Mouse (Mus musculus) limb, embryonic 14.5 days (tissue): ENCODE results near the gene Olfr713. TPM values are rescaled to one million over a fixed set of nuclear protein-coding genes. Genes with fewer than 3 reads are reported as not detected.

ENCODE experiments used
- ATAC-seq: fragments of 200-750 bp; cut with Nextera tagmentation; 2 replicates; pipeline ENCODE4 v1.8.0; 2017; ENCODE audit warnings: low read depth, moderate number of reproducible peaks, moderate TSS enrichment; ENCODE audit not compliant: low FRiP score
- DNase-seq: peaks from one replicate; pipeline ENCODE4 v3.0.0-alpha.2; 2015; ENCODE audit warnings: low spot score
- H3K27ac ChIP-seq: fragments of 300-500 bp; sonication (generic); replicated peaks from 2 replicates; pipeline ENCODE4 v1.5.1; 2014; ENCODE audit warnings: low read depth, mild to moderate bottlenecking, low read length, moderate library complexity, mixed read lengths
- H3K27me3 ChIP-seq: fragments of 300-500 bp; sonication (generic); 2 replicates; pipeline ENCODE4 v1.6.1; 2014; ENCODE audit warnings: low read length, mixed read lengths; ENCODE audit not compliant: control insufficient read depth, insufficient read depth
- H3K36me3 ChIP-seq: fragments of 300-500 bp; sonication (generic); 2 replicates; pipeline ENCODE4 v1.6.1; 2014; ENCODE audit warnings: mild to moderate bottlenecking, low read length, moderate library complexity, mixed read lengths; ENCODE audit not compliant: control insufficient read depth, insufficient read depth
- H3K4me1 ChIP-seq: fragments of 300-500 bp; sonication (generic); 2 replicates; pipeline ENCODE4 v1.6.1; 2014; ENCODE audit warnings: antibody characterized with exemption, low read length, mixed read lengths; ENCODE audit not compliant: control insufficient read depth, insufficient read depth
- H3K4me2 ChIP-seq: fragments of 300-500 bp; sonication (generic); replicated peaks from 2 replicates; pipeline ENCODE4 v1.6.1; 2014; ENCODE audit warnings: low read depth, mild to moderate bottlenecking, low read length, moderate library complexity; ENCODE audit not compliant: severe bottlenecking
- H3K4me3 ChIP-seq: fragments of 300-500 bp; sonication (generic); replicated peaks from 2 replicates; pipeline ENCODE4 v1.5.1; 2014; ENCODE audit warnings: low read length
- H3K9ac ChIP-seq: fragments of 300-500 bp; sonication (generic); 2 replicates; pipeline ENCODE4 v1.6.1; 2014; ENCODE audit warnings: mild to moderate bottlenecking, low read depth, low read length, moderate library complexity; ENCODE audit not compliant: severe bottlenecking
- H3K9me3 ChIP-seq: fragments of 300-500 bp; sonication (generic); 2 replicates; pipeline ENCODE4 v1.6.1; 2016; ENCODE audit warnings: low read length; ENCODE audit not compliant: control insufficient read depth
- POLR2A ChIP-seq: fragments of 200-500 bp; IDR thresholded peaks from 2 replicates; pipeline ENCODE4 v1.8.0; 2012; ENCODE audit warnings: inconsistent platforms, mild to moderate bottlenecking, moderate library complexity, borderline replicate concordance; ENCODE audit not compliant: insufficient read depth, insufficient read length; ENCODE audit errors: extremely low read depth
- WGBS: fragments of 180-500 bp; shearing (Covaris S2); extraction: QIAGEN DNeasy Blood & Tissue Kit; methylation state at CpG from one replicate; pipeline ENCODE4 v1.1.7; 2014; 5-methylcytosine and 5-hydroxymethylcytosine counted together
- polyA plus RNA-seq, 2 experiments: library from polyadenylated mRNA; depleted of rRNA in 1 of 2; stranded (reverse) in 1 of 2; unstranded in 1 of 2; fragments of >200 nt; fragmentation: Nextera tagmentation in 1 of 2; extraction: Ambion mirVana in 1 of 2; gene quantifications; 2 replicates each; pipeline versions ENCODE4 v1.2.1 to v1.2.3; 2012 to 2014

Gene Olfr713
- polyA plus RNA-seq (2012; rRNA removed) (not detected in 2 replicates), polyA plus RNA-seq (2014; fragmentation: Nextera tagmentation; extraction: Ambion mirVana) (not detected in 2 replicates)

- H3K36me3 ChIP-seq = no peaks in the 10 kb centered on the region
- H3K4me3 ChIP-seq = no peak within 1 kb of the TSS
- H3K9ac ChIP-seq = no peak within 1 kb of the TSS
- no peak for TF ChIP-seq POLR2A
- no peaks in the 10 kb centered on the region for H3K27me3 ChIP-seq
- ATAC-seq = no peak
- H3K4me1 ChIP-seq = no peaks in the 10 kb centered on the region
- H3K4me2 ChIP-seq = no peak within 1 kb of the TSS
- 91% methylated on average over 1 of the region's 1 CpGs for WGBS
- no peaks in the 10 kb centered on the region for H3K9me3 ChIP-seq
- no peak within 1 kb of the TSS for H3K27ac ChIP-seq
- DNase-seq = no peak
Measured at GRCm38 (mm10) chr7:107030874-107031273, at the start of gene Olfr713. Gene Olfr713, plus strand, starts transcription at chr7:107031174.

GRCm38 (mm10) chr7:106985236-106985635 lies 45.7 kb upstream of the Olfr713 start:
- Histone ChIP-seq H3K36me3 (no peaks in the 10 kb centered on the region), H3K4me3 (no peak overlapping the region), H3K9me3 (no peaks in the 10 kb centered on the region), H3K4me2 (no peak overlapping the region), H3K27me3 (no peaks in the 10 kb centered on the region), H3K27ac (no peak overlapping the region), H3K4me1 (no peaks in the 10 kb centered on the region), H3K9ac (no peak overlapping the region)
- ATAC-seq (no peak), DNase-seq (no peak)
- WGBS = 89% methylated on average over 3 of the region's 3 CpGs
- no peak for TF ChIP-seq POLR2A

GRCm38 (mm10) chr7:107000798-107001197 lies 30.2 kb upstream of the Olfr713 start:
- H3K36me3 ChIP-seq = no peaks in the 10 kb centered on the region
- ATAC-seq (no peak), DNase-seq (no peak)
- no peaks in the 10 kb centered on the region for H3K27me3 ChIP-seq
- no peak overlapping the region for H3K4me3 ChIP-seq
- 87% methylated on average over 7 of the region's 7 CpGs for WGBS
- no peak overlapping the region for H3K9ac ChIP-seq
- no peaks in the 10 kb centered on the region for H3K9me3 ChIP-seq
- no peak overlapping the region for H3K27ac ChIP-seq
- H3K4me2 ChIP-seq = no peak overlapping the region
- H3K4me1 ChIP-seq = no peaks in the 10 kb centered on the region
- no peak for TF ChIP-seq POLR2A

GRCm38 (mm10) chr7:107004169-107004568 lies 26.8 kb upstream of the Olfr713 start:
- Histone ChIP-seq H3K4me1 (no peaks in the 10 kb centered on the region), H3K27ac (no peak overlapping the region), H3K9ac (no peak overlapping the region), H3K4me3 (no peak overlapping the region), H3K9me3 (no peaks in the 10 kb centered on the region), H3K27me3 (no peaks in the 10 kb centered on the region), H3K4me2 (no peak overlapping the region), H3K36me3 (no peaks in the 10 kb centered on the region)
- WGBS = 60% methylated on average over 3 of the region's 3 CpGs
- DNase-seq (no peak), ATAC-seq (no peak)
- no peak for TF ChIP-seq POLR2A

- no peak within 1 kb of the TSS for H3K4me3 ChIP-seq
- no peak for TF ChIP-seq POLR2A
- H3K4me1 ChIP-seq = no peaks in the 10 kb centered on the region
- H3K9ac ChIP-seq = no peak within 1 kb of the TSS
- H3K4me2 ChIP-seq = no peak within 1 kb of the TSS
- DNase-seq (no peak), ATAC-seq (no peak)
- 44% methylated on average over 1 of the region's 1 CpGs for WGBS
- no peaks in the 10 kb centered on the region for H3K27me3 ChIP-seq
- H3K36me3 ChIP-seq = no peaks in the 10 kb centered on the region
- no peak within 1 kb of the TSS for H3K27ac ChIP-seq
- H3K9me3 ChIP-seq = no peaks in the 10 kb centered on the region
Measured at GRCm38 (mm10) chr7:107005972-107006371, 25.0 kb upstream of the Olfr713 start, which contains the start of gene Olfr2. Gene Olfr2, minus strand, starts transcription at chr7:107006072.
